Mouse (Mus musculus): ENCODE measurements around the gene Mfsd6l. TPM values are rescaled to one million over a fixed set of nuclear protein-coding genes. Genes with fewer than 3 reads are reported as not detected.
A peak's percentile ranks its signal among the peaks of the same experiment; 100 is the strongest.

Gene Mfsd6l
- under 1 TPM; 0.27 to 0.31 TPM for total RNA-seq (2021)

DNA sequence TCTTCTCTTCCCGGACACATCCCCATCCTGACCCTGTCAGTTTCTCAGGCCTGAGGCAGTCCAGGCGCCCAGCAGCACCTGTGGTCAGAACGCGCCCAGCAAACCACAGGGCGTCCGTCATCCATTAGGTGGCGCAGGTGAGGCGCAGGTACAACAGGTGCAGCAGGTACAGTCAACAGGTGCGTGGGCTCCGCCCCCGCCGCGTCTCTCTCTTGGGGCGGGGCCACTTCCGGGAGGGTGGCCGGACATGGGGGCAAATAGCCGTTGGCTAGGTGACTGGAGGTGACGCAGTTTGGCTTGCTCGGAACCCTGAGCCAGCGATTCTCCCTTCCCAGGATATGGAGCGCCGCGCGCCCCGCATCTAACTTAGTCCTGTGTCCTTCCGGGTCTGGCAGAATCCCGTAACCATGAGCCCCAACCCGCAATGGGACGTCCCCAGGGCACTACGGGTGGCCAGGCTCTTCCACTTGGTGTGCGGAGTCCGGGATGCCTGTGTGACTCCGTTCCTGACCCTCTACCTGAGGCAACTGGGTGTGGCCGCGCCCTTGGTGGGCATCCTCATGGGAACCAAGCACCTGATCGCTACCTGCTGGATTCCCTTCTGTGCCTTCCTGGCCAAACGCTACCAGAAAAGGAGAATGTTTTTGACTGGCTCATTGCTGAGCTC is at the start of gene Mfsd6l:
Gene Mfsd6l, plus strand, starts transcription at position 269 of the 667 bp plus-strand sequence.
- DNase-seq = no peak
- intact Hi-C loops (cut with DNase I) = no loop called here

DNA sequence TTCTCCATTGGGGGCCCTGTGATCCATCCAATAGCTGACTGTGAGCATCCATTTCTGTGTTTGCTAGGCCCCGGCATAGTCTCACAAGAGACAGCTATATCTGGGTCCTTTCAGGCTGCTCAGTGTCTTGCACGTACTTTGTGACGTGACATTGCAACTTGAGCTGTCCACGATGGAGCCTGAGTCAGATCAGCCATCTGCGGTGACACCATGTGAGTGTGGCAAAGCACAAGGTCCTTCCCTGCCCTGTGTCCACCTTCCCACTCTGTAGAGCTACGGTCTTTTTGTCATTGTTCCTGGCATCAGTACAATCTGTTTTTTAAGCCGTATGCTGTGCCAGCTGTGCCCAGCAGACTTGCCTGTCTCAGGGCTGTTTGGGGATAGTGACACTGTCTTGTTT is 48.7 kb upstream of the Mfsd6l start:
- DNase-seq = no peak
- intact Hi-C loops (cut with DNase I) = no loop called here

DNA sequence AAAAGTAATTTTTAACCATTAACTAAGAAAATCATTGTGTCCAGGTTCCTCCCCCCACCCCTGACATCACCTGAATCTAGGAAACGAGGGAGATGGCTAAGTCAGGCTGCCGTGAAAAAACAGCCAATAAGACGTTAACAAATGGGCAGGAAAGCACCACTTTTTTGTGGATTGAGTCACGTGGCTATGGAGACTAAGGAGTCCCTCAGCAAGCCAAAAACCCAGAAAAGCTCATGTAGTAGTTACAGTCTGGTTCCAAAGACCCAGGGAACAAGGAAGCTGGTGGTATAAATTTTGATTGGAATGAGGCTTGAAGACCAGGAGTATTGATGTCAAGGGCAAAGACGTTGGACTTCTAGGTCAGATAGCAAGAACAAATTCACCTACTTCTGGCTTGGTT is 47.4 kb upstream of the Mfsd6l start:
- DNase-seq = no peak
- intact Hi-C loops (cut with DNase I) = no loop called here

DNA sequence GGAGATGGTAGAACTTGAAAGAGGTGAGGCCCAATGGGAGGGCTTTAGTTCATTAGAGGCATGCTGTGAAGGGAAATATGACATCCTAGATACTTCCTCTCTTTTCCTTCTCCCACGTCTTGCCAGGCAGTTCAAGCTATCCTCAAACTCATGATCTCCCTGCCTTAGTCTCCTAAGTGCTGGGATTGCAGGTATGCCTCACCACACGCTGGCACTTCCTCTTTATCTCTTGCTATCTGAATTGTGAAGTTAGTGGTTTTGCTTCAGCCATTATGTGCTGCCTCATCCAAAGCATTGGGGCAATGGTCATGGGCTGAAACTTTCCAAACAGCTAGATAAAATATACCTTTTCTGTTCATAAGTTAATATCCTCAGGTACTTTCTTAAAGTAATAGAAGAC is 46.8 kb upstream of the Mfsd6l start:
- DNase-seq = no peak
- intact Hi-C loops (cut with DNase I) = no loop called here

DNA sequence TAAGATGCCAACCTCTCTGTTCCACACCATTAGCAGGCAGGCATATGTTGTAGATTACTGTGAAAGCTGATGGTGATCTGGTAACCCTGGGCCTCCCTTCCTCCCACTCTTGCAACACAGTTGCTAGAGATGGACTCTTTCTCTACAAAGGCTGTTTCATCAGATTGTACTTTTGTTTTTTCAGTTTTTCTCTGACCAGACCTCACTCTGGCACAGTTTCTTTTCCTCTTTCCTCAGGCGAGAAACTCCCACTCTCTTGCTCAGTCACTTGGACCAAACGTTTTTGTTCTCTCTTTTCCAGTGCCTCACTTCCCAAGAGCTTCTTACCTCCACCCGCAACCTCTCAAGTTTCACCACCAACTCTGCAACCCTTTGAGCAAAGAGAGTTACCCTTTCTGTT is 42.0 kb upstream of the Mfsd6l start:
- no peak for DNase-seq
- intact Hi-C loops (cut with DNase I) = no loop called here

DNA sequence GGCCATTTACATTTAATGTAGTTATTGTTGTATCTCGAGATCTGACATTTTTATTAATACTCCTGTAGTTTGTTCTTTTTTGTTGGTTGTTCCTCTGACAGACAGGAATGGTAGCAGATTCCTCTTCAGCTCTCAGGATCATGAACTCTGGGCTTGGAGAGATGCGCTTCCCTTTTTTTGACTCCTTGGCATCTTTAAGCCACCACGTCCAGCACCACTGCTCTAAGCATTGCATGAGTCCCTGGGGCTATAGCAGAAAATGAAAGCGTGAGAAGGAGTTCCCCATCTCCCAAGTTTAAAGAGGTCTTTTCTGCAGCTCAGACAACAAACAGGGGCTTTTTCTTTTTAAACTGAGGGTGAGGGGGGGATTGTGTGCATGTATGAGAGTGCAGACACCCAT is 36.6 kb upstream of the Mfsd6l start:
- intact Hi-C loops (cut with DNase I) = no loop called here
- DNase-seq = no peak

DNA sequence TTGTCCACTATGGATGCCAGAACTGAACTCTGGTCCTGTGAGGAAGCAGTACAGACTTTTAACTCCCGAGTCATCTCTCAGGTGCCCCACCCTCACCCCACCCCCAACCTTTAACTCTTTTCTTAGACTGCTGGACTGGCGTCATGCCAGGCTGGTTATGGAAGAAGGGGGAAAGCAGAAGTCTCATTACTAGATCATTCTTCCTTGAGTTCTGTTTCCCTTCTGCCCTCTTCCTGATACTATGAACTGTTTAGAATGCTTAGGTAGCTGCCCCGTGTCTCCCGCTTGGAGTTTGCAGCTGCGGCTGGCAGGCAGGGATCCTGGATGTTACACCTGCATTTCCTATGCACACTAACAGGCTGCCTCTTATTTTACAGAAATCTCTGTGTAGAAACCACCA is 36.2 kb upstream of the Mfsd6l start:
- intact Hi-C loops (cut with DNase I) = loop anchor here (2.0 kb wide), 1 partner anchor 15 kb away; no protein-coding TSS in a partner anchor
- no peak for DNase-seq

DNA sequence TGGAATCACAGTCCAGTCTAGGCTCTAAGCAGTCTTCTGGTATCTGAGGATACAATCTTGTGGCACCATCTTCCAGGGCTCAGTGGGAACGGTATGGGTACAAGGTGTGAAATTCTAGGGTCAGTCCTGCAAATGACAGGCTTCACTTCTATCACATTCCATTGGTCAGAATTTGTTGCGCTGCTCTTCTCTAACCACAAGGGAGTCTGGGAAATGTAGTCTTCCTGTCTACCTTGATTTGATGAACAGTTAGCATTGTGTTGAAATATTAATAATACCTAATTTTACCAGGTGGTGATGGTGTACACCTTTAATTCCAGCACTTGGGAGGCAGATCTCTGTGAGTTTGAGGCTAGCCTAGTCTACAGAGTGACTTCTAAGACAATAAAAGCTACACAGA is 35.5 kb upstream of the Mfsd6l start:
- no peak for DNase-seq
- intact Hi-C loops (cut with DNase I) = loop anchor here (2.0 kb wide), 1 partner anchor 16 kb away; no protein-coding TSS in a partner anchor

DNA sequence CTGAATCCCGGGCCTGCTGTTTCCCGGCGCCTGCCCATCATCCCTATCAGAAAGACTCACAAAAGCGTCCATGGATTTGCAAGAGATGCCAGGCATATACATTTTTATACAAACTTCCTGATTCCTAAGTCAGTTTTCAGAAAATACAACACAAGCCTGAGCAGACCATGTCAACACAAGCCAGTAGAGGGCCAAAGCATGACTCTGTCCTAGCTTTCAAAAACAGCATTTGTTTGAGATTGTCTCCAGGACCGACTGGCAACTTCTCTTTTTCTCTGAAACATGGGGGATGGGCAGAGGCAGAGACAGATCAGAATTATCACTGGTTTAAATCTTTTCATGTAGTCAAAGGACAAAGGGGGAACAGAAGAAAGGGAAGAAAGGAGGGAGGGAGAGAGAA is 34.6 kb upstream of the Mfsd6l start:
- intact Hi-C loops (cut with DNase I) = loop anchor here (2.0 kb wide), 1 partner anchor 17 kb away; no protein-coding TSS in a partner anchor
- DNase-seq = no peak

DNA sequence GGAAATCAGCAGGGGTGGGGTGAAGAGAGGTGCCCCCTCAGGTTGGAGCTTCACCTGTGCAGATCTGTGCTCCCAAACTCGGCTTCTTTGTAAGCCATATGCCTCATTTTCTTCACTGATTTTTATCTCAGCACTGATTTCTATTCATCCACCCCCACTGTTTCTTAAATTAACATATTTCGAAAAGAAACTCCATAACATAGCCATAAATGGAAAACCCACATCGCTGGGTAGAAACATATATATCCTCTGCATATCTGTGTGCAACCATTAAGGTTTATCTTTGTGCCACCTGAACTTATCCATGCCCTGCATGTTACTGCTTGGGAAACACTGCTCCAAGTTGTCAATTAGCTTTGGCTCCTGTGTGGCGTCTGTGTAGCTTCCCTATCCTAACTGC is 29.5 kb upstream of the Mfsd6l start:
- intact Hi-C loops (cut with DNase I) = no loop called here
- DNase-seq = no peak

DNA sequence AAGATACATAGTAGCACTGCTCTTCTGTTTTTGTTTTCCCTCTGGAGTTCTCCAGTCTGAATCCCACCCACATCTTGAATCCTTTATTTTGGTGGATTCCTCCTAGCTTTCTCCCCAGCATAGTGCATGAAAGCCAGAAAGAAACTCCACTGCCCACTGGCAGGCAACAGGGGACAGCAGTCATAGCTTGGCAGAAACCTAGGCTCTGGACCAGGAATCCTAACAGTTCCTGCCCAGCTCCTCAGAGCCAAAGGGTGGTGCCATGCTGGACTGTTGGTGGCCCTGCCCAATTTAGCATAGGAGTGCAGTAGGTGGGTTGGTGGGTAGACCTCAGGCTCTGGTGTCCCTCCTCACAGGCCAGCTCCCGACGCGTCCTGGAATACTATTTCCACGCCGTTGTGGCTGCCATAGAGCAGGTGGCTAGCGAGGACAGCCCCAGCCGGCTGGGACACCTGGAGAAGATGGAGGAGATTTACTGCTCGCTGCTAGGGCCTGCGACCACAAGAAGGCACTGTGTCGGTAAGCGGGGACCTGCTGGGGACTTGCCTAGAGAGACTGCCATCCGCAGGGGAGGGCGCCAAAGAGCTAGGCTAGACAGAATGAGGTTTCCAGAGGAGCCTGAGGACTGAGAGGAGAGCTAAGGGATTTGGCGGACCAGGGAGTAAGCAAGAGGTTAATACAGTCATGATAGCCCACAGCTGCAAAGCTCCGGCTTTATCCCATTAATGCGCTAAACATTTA is 24.8 kb upstream of the Mfsd6l start:
- intact Hi-C loops (cut with DNase I) = no loop called here
- peak; percentile 74 to 78 for DNase-seq

DNA sequence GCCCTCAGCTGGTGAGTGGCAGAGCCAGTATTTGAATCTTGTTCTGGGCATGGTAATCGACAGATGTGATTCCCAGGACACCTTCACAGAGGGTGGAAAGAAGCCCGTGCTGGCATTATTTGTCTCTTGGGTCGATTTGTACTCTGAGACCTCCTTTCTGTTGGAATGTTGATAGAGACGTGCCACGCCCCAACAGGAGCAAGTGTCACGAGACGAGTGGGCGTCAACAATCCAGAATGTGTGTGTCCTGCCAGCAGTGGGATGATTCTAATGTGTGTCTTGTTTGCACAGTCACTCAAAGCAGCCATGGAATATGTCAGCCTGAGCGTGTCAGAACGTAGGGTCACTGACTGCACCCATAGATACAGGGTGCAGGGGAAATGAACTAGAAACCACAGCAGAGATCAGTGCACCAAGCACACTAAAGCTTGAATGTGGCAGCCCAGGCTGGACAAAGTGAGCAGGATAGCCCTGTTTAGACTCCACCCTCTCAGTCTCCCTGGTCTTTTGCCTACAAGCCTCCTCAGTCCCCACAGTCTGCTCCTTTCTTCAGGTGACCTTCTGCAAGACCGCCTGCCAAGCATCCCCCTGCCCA is 23.9 kb upstream of the Mfsd6l start:
- DNase-seq = no peak
- intact Hi-C loops (cut with DNase I) = no loop called here

DNA sequence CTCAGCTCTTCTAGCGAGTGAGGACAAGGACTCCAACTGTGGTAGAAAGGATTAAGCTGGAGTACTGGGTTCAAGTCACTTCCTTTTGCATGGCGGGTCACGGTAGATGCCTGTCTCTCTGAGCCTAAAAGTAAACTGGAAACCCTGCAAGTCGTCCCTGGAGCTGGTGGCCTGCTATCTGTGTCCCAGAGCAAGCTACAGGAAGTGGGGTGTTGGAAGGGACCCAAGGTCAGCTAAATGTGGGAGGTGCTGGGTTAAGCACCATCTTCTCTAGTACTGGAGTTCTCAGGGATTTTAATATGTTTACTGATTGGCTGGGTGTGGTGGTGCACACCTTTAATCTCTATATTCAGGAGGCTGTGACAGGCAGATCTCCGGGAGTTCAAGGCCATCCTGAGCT is 23.2 kb upstream of the Mfsd6l start:
- intact Hi-C loops (cut with DNase I) = no loop called here
- DNase-seq = peak in 1 of 2 experiments; percentile 32

DNA sequence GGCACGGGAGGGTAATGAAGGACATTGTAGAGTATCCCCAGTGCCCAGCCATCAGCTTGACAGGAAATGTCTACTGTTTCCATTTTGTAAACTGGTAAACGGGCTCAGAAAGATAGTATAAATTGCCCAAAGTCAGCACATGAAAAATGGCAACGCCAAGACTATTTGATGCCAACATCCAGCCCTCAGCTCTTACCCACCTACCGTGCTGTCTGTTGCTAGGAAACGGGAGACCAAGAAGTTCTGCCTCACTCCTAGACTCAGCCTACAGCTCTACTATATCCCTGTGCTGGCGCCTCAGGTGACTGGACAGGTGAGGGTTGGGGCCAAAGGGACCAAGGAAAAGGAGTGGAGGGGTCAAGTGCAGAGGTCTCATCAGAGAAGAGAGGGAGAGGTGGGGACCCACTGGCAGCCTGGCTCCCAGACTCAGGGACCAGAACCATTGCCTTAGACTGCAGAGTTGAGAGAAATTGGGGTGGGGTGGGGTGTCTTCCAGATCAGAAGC is 22.0 kb upstream of the Mfsd6l start:
- intact Hi-C loops (cut with DNase I) = no loop called here

DNA sequence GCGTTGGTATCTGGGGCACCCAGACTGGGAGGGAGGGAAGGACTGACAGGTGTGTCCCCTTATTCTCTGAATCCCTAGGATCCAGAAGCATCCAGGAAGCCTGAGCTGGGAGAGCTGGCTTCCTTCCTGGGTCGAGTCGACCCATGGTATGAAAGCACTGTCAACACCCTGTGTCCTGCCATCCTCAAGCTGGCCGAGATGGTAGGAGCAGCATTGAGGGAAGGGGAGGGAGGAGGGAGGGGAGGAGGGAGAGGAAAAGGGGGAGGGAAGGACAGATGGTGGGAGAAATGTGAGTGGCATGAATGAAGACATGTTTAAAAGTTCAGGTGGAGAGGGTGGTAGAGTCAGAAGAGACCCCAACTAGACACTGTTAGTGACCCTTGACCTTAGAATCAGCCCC is 20.0 kb upstream of the Mfsd6l start:
- DNase-seq = no peak
- intact Hi-C loops (cut with DNase I) = no loop called here

More for the DNA sequence above, 22.0 kb upstream of the Mfsd6l start:
- DNase-seq = no peak

DNA sequence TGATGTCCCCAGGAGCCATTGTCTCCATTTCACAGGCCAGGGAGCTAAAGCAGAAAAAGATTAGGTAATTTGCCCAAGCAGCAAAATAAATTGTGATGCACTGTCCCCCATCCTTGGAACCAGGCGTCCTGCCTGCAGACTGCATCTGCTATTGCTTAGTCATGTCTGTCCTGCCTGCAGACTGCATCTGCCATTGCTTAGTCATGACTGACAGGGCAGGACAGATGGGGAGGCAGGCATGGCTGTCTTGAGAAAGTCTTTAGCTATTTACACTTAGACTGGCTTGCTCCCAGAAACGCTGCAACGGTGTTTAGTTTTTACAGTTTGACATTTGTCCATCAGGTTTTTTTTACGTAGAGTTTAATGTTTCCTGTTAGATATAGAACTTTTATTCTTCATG is 19.5 kb upstream of the Mfsd6l start:
- peak in 1 of 2 experiments; percentile 25 for DNase-seq
- intact Hi-C loops (cut with DNase I) = no loop called here

DNA sequence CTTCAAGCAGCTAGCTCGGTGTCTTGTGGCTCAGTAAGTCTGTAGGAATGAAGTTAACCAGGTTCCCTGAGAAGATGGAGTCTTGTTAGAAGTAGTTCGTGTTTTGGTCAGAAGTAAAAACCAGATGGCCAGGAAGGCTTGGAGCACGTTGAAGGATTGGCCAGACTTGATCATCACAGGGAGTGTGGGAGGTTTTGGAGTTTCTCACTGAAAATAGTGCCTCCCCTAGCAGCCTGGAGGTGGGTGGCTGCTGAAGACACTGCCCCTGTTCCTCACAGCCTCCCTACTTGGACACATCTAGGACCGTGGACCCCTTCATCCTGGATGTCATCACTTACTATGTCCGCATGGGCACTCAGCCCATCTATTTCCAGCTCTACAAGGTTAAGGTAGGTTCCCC is 16.4 kb upstream of the Mfsd6l start:
- intact Hi-C loops (cut with DNase I) = loop anchor here (5.0 kb wide), 1 partner anchor 338 kb away; no protein-coding TSS in a partner anchor
- no peak for DNase-seq

DNA sequence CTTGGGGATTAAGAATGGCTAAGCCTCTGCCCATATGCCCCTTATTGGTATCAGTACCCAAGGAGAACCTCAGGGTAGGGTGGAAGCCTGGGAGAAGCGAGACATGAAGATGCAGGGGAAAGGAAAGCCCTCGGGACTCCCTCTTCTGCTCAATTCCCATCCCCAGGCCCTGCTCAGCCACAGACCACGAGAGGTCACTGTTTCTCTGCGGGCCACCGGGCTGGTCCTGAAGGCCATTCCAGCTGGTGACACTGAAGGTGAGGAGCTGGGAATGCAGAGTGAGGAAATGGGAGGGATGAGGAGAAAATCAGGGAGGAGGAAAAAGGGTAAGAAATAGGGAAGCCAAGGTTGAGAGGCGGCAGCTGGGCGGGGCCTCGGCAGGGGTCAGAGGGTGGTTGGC is 11.4 kb upstream of the Mfsd6l start:
- intact Hi-C loops (cut with DNase I) = loop anchor here (2.0 to 5.0 kb wide), 2 partner anchors 60 to 333 kb away; no protein-coding TSS in a partner anchor
- peak; percentile 70 to 75 for DNase-seq

DNA sequence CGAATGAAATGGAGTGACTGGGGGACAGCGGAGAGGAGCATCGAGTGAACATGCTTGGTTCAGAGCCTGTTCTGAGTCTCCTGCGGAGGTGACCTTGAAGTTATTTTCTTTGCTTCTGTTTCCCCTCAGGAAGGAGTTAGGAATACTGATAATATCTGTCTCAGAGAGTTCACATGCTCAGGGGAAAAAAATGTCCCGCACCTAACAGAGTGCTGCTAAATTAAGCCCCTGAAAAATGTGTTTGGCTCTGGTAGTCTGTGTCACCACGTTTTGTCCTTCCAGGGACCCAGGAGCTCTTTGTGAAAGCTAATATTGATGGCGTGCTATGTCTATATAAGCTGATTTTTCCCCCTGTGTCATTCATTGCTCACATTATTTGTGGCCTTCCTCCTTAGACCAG is 10.8 kb upstream of the Mfsd6l start:
- intact Hi-C loops (cut with DNase I) = loop anchor here (2.0 kb wide), 1 partner anchor 60 kb away; no protein-coding TSS in a partner anchor
- no peak for DNase-seq

DNA sequence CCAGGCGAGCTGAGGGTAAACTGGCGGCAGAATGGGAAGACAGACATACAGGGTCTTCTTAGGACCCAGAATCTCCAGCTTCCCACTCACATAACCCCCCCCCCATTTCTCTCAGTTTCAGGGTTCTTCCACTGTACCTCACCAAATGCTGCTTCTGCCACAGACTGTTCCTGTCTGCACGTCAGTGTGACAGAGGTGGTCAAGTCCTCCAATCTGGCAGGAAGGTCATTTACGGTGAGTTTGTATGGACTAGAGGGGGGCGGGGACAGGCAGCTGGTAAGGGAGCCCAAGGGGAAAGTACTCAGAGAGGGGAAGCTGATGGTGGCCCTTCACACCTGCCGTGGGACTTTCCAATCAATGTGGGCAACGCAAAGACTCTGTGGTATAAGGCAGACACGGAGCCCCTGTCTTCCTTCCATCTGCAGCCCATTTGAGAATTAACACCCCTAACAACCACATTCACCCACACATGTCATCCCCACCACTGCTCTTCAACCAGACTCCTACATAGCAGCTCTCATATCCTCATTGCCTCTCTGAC is 10.2 kb upstream of the Mfsd6l start:
- intact Hi-C loops (cut with DNase I) = loop anchor here (2.0 kb wide), 1 partner anchor 61 kb away; no protein-coding TSS in a partner anchor

DNA sequence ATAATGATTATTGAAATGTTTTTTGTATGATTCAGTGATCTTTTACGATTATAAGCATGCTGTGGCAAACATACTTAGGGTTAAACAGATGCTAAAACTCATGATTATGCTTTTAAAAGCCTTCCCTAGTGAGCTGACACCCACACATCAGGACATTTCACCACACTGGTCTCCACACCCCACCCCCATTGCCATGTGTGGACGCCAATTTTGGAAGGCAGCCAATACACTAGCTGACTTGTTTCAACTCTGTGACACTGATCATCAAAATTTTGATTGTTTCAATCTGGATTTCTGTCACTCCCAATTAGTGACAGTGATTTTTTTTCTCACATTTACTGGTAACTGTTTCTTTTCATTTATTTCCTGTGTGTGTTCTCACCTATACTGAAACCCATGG is 8.5 kb upstream of the Mfsd6l start:
- intact Hi-C loops (cut with DNase I) = no loop called here
- DNase-seq = no peak

More for the DNA sequence above, 10.2 kb upstream of the Mfsd6l start:
- no peak for DNase-seq
